Mouse (Mus musculus) stomach, adult 2 months (tissue): Measurements from ENCODE around the gene Emx1. TPM values are rescaled to one million over a fixed set of nuclear protein-coding genes. Genes with fewer than 3 reads are reported as not detected.

Experiments used
- polyA plus RNA-seq: library from polyadenylated mRNA; depleted of rRNA; stranded (reverse); fragments of >200 nt; gene quantifications from 2 replicates; pipeline ENCODE4 v1.2.3, GENCODE M21; 2012; rRNA removed

Gene Emx1
- polyA plus RNA-seq, result not detected in 2 replicates

GRCm38 (mm10) chr6:85187340-85188211 is at the start of gene Emx1:
Gene Emx1, plus strand, starts transcription at chr6:85187438.

Other genes starting within 250 kb of the Emx1 start
- gene Exoc6b, start 117.9 kb upstream of the Emx1 start, polyA plus RNA-seq, result 3.1 and 4.1 TPM in 2 replicates
- 14.9 and 26.7 TPM in 2 replicates for gene Spr, start 49.7 kb upstream of the Emx1 start, polyA plus RNA-seq
- gene Sfxn5, start 146.0 kb downstream of the Emx1 start, polyA plus RNA-seq, result 2.5 and 3.8 TPM in 2 replicates
- 5.4 and 7.6 TPM in 2 replicates for gene Rab11fip5, start 187.2 kb downstream of the Emx1 start, polyA plus RNA-seq
- gene Noto, start 236.4 kb downstream of the Emx1 start, polyA plus RNA-seq, result not detected in 2 replicates
- gene Smyd5, start 244.6 kb downstream of the Emx1 start, polyA plus RNA-seq, result 5.4 and 6.2 TPM in 2 replicates